Mouse (Mus musculus) neural tube, embryonic 14.5 days (tissue): Measurements from ENCODE around the gene Osbpl9. TPM values are rescaled to one million over a fixed set of nuclear protein-coding genes. Genes with fewer than 3 reads are reported as not detected.

ENCODE experiments used
- ATAC-seq: fragments of 200-750 bp; cut with Nextera tagmentation; 2 replicates; pipeline ENCODE4 v1.8.0; 2017; ENCODE audit warnings: low read depth, mild to moderate bottlenecking, moderate TSS enrichment, moderate library complexity
- H3K27ac ChIP-seq: fragments of 300-500 bp; sonication (generic); 2 replicates; pipeline ENCODE4 v1.5.1; 2014; ENCODE audit warnings: low read depth, mild to moderate bottlenecking, control low read depth, low read length, moderate library complexity, mixed read lengths
- H3K27me3 ChIP-seq: fragments of 300-500 bp; sonication (generic); 2 replicates; pipeline ENCODE4 v1.6.1; 2014; ENCODE audit warnings: low read length; ENCODE audit not compliant: control insufficient read depth, insufficient read depth
- H3K36me3 ChIP-seq: fragments of 300-500 bp; sonication (generic); 2 replicates; pipeline ENCODE4 v1.6.1; 2014; ENCODE audit warnings: low read length, mixed read lengths; ENCODE audit not compliant: control insufficient read depth, insufficient read depth
- H3K4me1 ChIP-seq: fragments of 300-500 bp; sonication (generic); 2 replicates; pipeline ENCODE4 v1.6.1; 2014; ENCODE audit warnings: low read length; ENCODE audit not compliant: control insufficient read depth, insufficient read depth
- H3K4me2 ChIP-seq: fragments of 300-500 bp; sonication (generic); 2 replicates; pipeline ENCODE4 v1.6.1; 2014; ENCODE audit warnings: mild to moderate bottlenecking, low read depth, low read length, control low read depth
- H3K4me3 ChIP-seq: fragments of 300-500 bp; sonication (generic); 2 replicates; pipeline ENCODE4 v1.5.1; 2014; ENCODE audit warnings: low read depth, low read length, control low read depth, mixed read lengths
- H3K9ac ChIP-seq: fragments of 300-500 bp; sonication (generic); replicated peaks from 2 replicates; pipeline ENCODE4 v1.6.1; 2014; ENCODE audit warnings: low read depth, mild to moderate bottlenecking, control low read depth, low read length, mixed read lengths
- H3K9me3 ChIP-seq: fragments of 300-500 bp; sonication (generic); 2 replicates; pipeline ENCODE4 v1.6.1; 2016; ENCODE audit warnings: low read length; ENCODE audit not compliant: control insufficient read depth
- WGBS: fragments of 180-500 bp; shearing (Covaris S2); extraction: QIAGEN DNeasy Blood & Tissue Kit; methylation state at CpG from one replicate; pipeline ENCODE4 v1.1.7; 2014; 5-methylcytosine and 5-hydroxymethylcytosine counted together
- microRNA counts: library from miRNA; unstranded; fragments of <30 nt; microRNA quantifications from one replicate; lab custom pipeline; 2016
- microRNA-seq: library from miRNA; unstranded; fragments of <30 nt; microRNA quantifications from one replicate; pipeline ENCODE4, GENCODE M21; 2016
- polyA plus RNA-seq: library from polyadenylated mRNA; unstranded; fragments of >200 nt; fragmentation: Nextera tagmentation; extraction: Ambion mirVana; gene quantifications from 2 replicates; pipeline ENCODE4 v1.2.1, GENCODE M21; 2014

Osbpl9 gene
- polyA plus RNA-seq, 1 experiment from 2014 or later: 89.2 TPM

DNA sequence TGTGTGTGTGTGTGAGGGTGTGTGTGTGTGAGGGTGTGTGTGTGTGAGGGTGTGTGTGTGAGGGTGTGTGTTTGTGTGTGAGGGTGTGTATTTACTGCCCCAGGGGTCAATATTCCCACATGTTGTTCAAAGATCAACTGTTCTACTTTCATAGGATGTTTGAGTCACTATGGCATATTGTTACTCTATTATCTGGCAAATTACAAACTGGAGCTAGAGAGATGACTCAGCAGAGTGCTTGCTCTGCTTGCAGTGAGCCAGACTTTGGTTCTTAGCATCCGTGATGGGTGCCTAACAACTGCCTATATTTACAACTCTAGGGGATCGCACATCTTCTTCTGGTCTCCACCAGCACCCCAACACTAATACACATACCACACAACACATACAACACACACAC is 172.2 kb downstream of the Osbpl9 start:
- Histone ChIP-seq H3K36me3 (peaks cover 39% of the 10 kb centered on the region), H3K4me2 (no peak overlapping the region), H3K27me3 (no peaks in the 10 kb centered on the region), H3K4me1 (no peaks in the 10 kb centered on the region), H3K9me3 (no peaks in the 10 kb centered on the region), H3K4me3 (no peak overlapping the region), H3K9ac (no peak overlapping the region), H3K27ac (no peak overlapping the region)
- WGBS: 90% methylated on average over 2 of the region's 2 CpGs
- no peak for ATAC-seq

DNA sequence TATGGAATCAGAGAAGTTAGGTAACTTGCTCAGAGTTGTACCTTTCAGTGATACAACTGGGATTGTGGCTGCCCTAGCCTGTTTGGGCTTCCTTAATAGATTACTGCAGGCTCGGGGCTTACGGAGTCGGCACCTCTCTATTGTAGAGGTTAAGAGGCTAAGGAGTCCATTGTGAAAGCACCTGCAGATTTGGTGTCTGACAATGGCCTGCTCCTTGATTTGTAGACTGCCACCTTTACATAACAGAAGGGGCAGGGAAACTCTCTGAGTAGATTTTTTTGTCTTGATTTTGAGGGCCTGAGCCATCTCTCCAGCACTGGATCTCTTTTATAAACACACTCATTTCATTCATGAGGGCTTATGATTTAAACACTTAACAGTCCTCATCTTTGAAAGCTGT is 175.5 kb downstream of the Osbpl9 start:
- Histone ChIP-seq H3K9ac (no peak overlapping the region), H3K9me3 (no peaks in the 10 kb centered on the region), H3K4me1 (no peaks in the 10 kb centered on the region), H3K4me2 (no peak overlapping the region), H3K4me3 (no peak overlapping the region), H3K36me3 (peaks cover 30% of the 10 kb centered on the region; the same call in 1 of the 2 replicates), H3K27me3 (no peaks in the 10 kb centered on the region), H3K27ac (no peak overlapping the region)
- no peak for ATAC-seq
- WGBS: 41% methylated on average over 3 of the region's 3 CpGs

DNA sequence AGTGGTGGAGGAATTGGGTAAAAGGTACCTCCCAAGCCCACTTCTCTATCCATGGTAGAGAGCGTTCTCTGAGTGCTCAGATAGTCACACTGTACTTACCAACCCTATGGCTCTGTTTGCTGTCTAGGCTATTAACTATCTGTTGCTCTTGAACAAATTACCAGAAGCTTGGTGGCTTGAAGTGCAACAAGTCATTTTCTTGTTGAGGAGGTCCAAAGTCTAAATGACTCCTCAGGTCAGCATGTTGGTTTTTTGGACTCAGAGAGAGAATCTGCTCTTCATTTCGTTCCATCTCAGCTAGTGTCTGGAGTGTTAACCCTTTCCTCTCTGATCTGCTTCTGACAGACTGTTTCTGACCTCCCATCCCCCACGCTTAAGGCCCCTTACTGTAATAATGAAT is 177.0 kb downstream of the Osbpl9 start:
- Histone ChIP-seq H3K27me3 (no peaks in the 10 kb centered on the region), H3K36me3 (peaks cover 21% of the 10 kb centered on the region; the same call in 1 of the 2 replicates), H3K4me2 (no peak overlapping the region), H3K4me1 (no peaks in the 10 kb centered on the region), H3K4me3 (no peak overlapping the region), H3K9ac (no peak overlapping the region), H3K27ac (no peak overlapping the region), H3K9me3 (no peaks in the 10 kb centered on the region)
- WGBS: 72% methylated on average over 3 of the region's 3 CpGs
- no peak for ATAC-seq

DNA sequence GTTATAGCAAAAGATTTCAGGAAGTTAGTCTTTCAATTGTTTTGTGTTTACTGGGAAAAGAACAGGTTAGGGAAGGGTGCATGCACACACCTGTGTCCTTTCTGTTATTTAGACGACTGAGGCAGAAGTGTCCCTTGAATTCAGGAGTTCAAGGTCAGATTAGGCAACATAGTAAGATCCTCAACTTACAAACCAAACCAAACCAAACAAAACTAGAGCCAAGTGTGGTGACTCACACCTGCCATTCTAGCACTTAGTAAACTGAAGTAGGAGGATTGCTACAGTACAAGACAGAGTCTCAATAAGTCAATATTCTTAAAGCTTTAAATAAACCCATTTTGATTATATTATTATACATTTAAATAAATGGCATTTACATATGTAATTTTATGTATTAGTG is 180.1 kb downstream of the Osbpl9 start:
- WGBS: 89% methylated on average over 1 of the region's 1 CpGs
- H3K36me3 ChIP-seq: peaks cover 32% of the 10 kb centered on the region
- H3K27ac ChIP-seq: no peak overlapping the region
- no peak overlapping the region for H3K4me2 ChIP-seq
- ATAC-seq: no peak
- H3K4me1 ChIP-seq: no peaks in the 10 kb centered on the region
- no peak overlapping the region for H3K9ac ChIP-seq
- no peak overlapping the region for H3K4me3 ChIP-seq
- H3K9me3 ChIP-seq: no peaks in the 10 kb centered on the region
- no peaks in the 10 kb centered on the region for H3K27me3 ChIP-seq

DNA sequence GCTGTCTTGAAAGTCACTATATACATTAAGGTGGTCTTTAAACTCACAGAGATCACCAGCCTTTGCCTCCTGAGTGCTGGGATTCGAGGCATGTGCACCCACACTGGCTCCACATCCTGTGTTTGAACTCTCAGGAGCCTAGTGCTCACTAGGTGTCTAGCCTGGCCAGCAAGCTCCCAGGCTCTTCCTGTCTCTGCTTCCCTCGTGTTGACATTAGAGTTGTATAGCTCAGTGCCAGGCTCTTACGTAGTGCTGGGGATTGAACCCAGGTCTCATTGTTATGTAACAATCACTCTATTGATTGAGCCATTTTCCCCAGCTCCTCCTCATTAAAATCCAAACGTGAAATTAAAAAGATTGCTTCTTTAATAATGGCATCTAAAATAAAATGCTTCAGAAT is 182.8 kb downstream of the Osbpl9 start:
- no peaks in the 10 kb centered on the region for H3K4me1 ChIP-seq
- ATAC-seq: no peak
- peaks cover 19% of the 10 kb centered on the region for H3K36me3 ChIP-seq
- no peak overlapping the region for H3K4me3 ChIP-seq
- WGBS: 76% methylated on average over 4 of the region's 4 CpGs
- H3K9me3 ChIP-seq: no peaks in the 10 kb centered on the region
- H3K27ac ChIP-seq: no peak overlapping the region
- H3K9ac ChIP-seq: no peak overlapping the region
- no peaks in the 10 kb centered on the region for H3K27me3 ChIP-seq
- no peak overlapping the region for H3K4me2 ChIP-seq

DNA sequence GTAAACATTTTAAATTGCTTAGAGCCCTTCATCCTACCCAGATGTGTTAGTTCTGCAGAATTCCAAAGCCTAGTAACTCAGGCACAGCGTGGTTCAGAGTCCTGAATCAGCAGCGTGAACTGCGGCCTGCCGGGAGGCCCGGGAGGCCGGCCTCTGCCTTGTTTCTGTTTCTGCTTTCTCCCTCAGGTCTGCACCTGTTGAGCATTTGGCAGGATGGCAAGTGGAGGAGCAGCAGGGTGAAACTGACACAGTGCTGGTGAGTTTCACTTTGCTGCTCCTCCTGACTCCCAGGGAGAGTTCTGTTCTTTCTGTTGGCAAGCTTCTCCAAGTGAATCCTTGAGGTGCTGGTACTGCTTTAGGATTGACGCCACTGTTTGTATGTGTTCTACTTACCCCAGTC is 184.6 kb downstream of the Osbpl9 start:
- no peak overlapping the region for H3K4me2 ChIP-seq
- H3K9ac ChIP-seq: no peak overlapping the region
- no peak for ATAC-seq
- H3K27ac ChIP-seq: no peak overlapping the region
- peaks cover 19% of the 10 kb centered on the region for H3K36me3 ChIP-seq
- no peaks in the 10 kb centered on the region for H3K4me1 ChIP-seq
- no peak overlapping the region for H3K4me3 ChIP-seq
- H3K9me3 ChIP-seq: no peaks in the 10 kb centered on the region
- 66% methylated on average over 7 of the region's 7 CpGs for WGBS
- H3K27me3 ChIP-seq: no peaks in the 10 kb centered on the region

DNA sequence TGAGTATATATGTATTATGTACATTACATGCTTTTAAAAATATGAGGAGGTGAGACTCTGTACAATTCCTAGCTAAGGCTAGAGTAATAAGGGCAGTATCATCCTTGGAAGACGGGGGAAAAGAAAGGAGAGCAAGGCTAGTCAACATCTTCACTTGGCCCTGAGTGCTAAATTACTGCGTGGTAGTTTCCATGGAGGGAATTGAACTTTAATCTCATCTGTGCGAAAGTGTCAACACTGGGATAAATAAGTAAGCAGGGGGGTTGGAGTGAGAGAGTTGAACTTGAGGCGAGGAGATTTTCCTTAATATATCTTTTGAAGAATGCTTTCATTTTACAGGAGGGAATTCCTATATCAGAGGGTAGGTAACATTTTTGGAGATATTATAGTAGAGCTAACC is 188.0 kb downstream of the Osbpl9 start:
- Histone ChIP-seq H3K27me3 (no peaks in the 10 kb centered on the region), H3K36me3 (peaks cover 11% of the 10 kb centered on the region), H3K9ac (no peak overlapping the region), H3K27ac (no peak overlapping the region), H3K9me3 (no peaks in the 10 kb centered on the region), H3K4me3 (no peak overlapping the region), H3K4me2 (no peak overlapping the region), H3K4me1 (no peaks in the 10 kb centered on the region)
- WGBS: 94% methylated on average over 4 of the region's 4 CpGs
- ATAC-seq: no peak

MicroRNA genes within 50 kb of the gene (microRNA counts, 519-probe panel; counts per million panel counts)
- not detected for microRNA mmu-miR-761 (lab: Ali Mortazavi, UCI)

Small RNA genes within 50 kb of the gene (microRNA-seq; reads per million reads assigned to microRNA genes)
- not detected for gene Mir761

Other genes with a start within 250 kb of the Osbpl9 start
- 67.4 and 72.6 TPM in 2 replicates for gene Nrd1, start 201.6 kb downstream of the Osbpl9 start, polyA plus RNA-seq
- gene Calr4, start 32.2 kb upstream of the Osbpl9 start, polyA plus RNA-seq: 1.6 and 2.2 TPM in 2 replicates
- 82.4 and 101 TPM in 2 replicates for gene Eps15, start 78.0 kb upstream of the Osbpl9 start, polyA plus RNA-seq
- gene Ttc39a, start 204.4 kb upstream of the Osbpl9 start, polyA plus RNA-seq: 3.2 and 4.9 TPM in 2 replicates